Mouse (Mus musculus) spleen, adult 2 months (tissue): ENCODE measurements around the gene Slain2. TPM values are rescaled to one million over a fixed set of nuclear protein-coding genes. Genes with fewer than 3 reads are reported as not detected.
A peak's percentile ranks its signal among the peaks of the same experiment; 100 is the strongest.

Experiments used
- DNase-seq, 2 experiments: peaks; one replicate each; pipeline versions ENCODE4 v3.0.0 to v3.0.0-alpha.2; 2012 to 2021; ENCODE audit warnings: low spot score in 2 of 2, low read depth in 1 of 2
- H3K27ac ChIP-seq: fragments of 200-500 bp; 2 replicates; pipeline ENCODE4 v1.5.1; 2012; ENCODE audit warnings: low read length, inconsistent platforms; ENCODE audit not compliant: insufficient read depth
- H3K27me3 ChIP-seq: fragments of 200-500 bp; 2 replicates; pipeline ENCODE4 v1.6.1; 2012; ENCODE audit warnings: mild to moderate bottlenecking, moderate library complexity, low read length, inconsistent platforms; ENCODE audit not compliant: control insufficient read depth, insufficient read depth
- H3K36me3 ChIP-seq: fragments of 200-500 bp; 2 replicates; pipeline ENCODE4 v1.6.1; 2012; ENCODE audit warnings: mild to moderate bottlenecking, low read length, inconsistent platforms; ENCODE audit not compliant: control insufficient read depth, insufficient read depth
- H3K4me1 ChIP-seq: fragments of 200-500 bp; 2 replicates; pipeline ENCODE4 v1.6.1; 2011; ENCODE audit warnings: inconsistent platforms; ENCODE audit not compliant: control insufficient read depth, insufficient read depth, insufficient read length
- H3K4me3 ChIP-seq: fragments of 200-500 bp; 2 replicates; pipeline ENCODE4 v1.5.1; 2011; ENCODE audit warnings: mild to moderate bottlenecking, inconsistent platforms; ENCODE audit not compliant: insufficient read depth, insufficient read length; ENCODE audit errors: extremely low read depth
- CTCF ChIP-seq: fragments of 200-500 bp; IDR thresholded peaks from 2 replicates; pipeline ENCODE4 v1.5.1; 2011; ENCODE audit warnings: mild to moderate bottlenecking, inconsistent platforms; ENCODE audit not compliant: insufficient read depth, insufficient read length, insufficient replicate concordance; ENCODE audit errors: extremely low read depth
- POLR2A ChIP-seq: fragments of 200-500 bp; IDR thresholded peaks from 2 replicates; pipeline ENCODE4 v1.6.1; 2011; ENCODE audit warnings: low read depth, low read length, inconsistent platforms
- WGBS: fragments of 180-500 bp; shearing (Covaris S2); methylation state at CpG from one replicate; pipeline ENCODE4 v1.1.7; 2018; 5-methylcytosine and 5-hydroxymethylcytosine counted together
- polyA plus RNA-seq: library from polyadenylated mRNA; depleted of rRNA; stranded (reverse); fragments of >200 nt; gene quantifications from 2 replicates; pipeline ENCODE4 v1.2.3, GENCODE M21; 2012

Gene Slain2
- polyA plus RNA-seq, 1 experiment: 10.8 TPM

- WGBS: 58% methylated on average over 14 of the region's 14 CpGs
- peak overlapping the region; percentile 62 for H3K27ac ChIP-seq
- DNase-seq: peak; percentile 37 to 56
- H3K4me3 ChIP-seq: no peak overlapping the region
- TF ChIP-seq CTCF: no peak
- TF ChIP-seq POLR2A: no peak
- H3K27me3 ChIP-seq: no peaks in the 10 kb centered on the region
- H3K4me1 ChIP-seq: peaks cover 7% of the 10 kb centered on the region
- no peaks in the 10 kb centered on the region for H3K36me3 ChIP-seq
These were observed 44.1 kb upstream of the Slain2 start for GRCm38 (mm10) chr5:72869779-72870608.

- Histone ChIP-seq H3K4me1 (peaks cover 7% of the 10 kb centered on the region), H3K4me3 (no peak overlapping the region), H3K36me3 (no peaks in the 10 kb centered on the region), H3K27ac (no peak overlapping the region), H3K27me3 (no peaks in the 10 kb centered on the region)
- no peak for DNase-seq
- TF ChIP-seq CTCF (no peak), POLR2A (no peak)
- WGBS: 81% methylated on average over 4 of the region's 4 CpGs
These were observed 43.0 kb upstream of the Slain2 start for GRCm38 (mm10) chr5:72871114-72871513.

GRCm38 (mm10) chr5:72879736-72880135 is 34.4 kb upstream of the Slain2 start:
- Histone ChIP-seq H3K4me1 (no peaks in the 10 kb centered on the region), H3K27ac (no peak overlapping the region), H3K4me3 (no peak overlapping the region), H3K36me3 (no peaks in the 10 kb centered on the region), H3K27me3 (no peaks in the 10 kb centered on the region)
- TF ChIP-seq POLR2A (no peak), CTCF (no peak)
- DNase-seq: no peak
- 35% methylated on average over 5 of the region's 5 CpGs for WGBS

- Histone ChIP-seq H3K36me3 (no peaks in the 10 kb centered on the region), H3K4me1 (no peaks in the 10 kb centered on the region), H3K4me3 (no peak overlapping the region), H3K27ac (no peak overlapping the region), H3K27me3 (no peaks in the 10 kb centered on the region)
- no peak for DNase-seq
- WGBS: 87% methylated on average over 12 of the region's 12 CpGs
- no peak for TF ChIP-seq POLR2A
- no peak for TF ChIP-seq CTCF
These were observed 32.2 kb upstream of the Slain2 start for GRCm38 (mm10) chr5:72881748-72882411.

- Histone ChIP-seq H3K27ac (no peak overlapping the region), H3K4me1 (no peaks in the 10 kb centered on the region), H3K4me3 (no peak overlapping the region), H3K27me3 (no peaks in the 10 kb centered on the region), H3K36me3 (no peaks in the 10 kb centered on the region)
- WGBS: 85% methylated on average over 2 of the region's 2 CpGs
- no peak for TF ChIP-seq POLR2A
- TF ChIP-seq CTCF: no peak
- no peak for DNase-seq
These were observed 31.7 kb upstream of the Slain2 start for GRCm38 (mm10) chr5:72882412-72882765.

GRCm38 (mm10) chr5:72883706-72884105 is 30.4 kb upstream of the Slain2 start:
- H3K27me3 ChIP-seq: no peaks in the 10 kb centered on the region
- 49% methylated on average over 3 of the region's 3 CpGs for WGBS
- no peak for DNase-seq
- H3K4me1 ChIP-seq: no peaks in the 10 kb centered on the region
- no peak overlapping the region for H3K4me3 ChIP-seq
- no peak for TF ChIP-seq CTCF
- no peak for TF ChIP-seq POLR2A
- no peaks in the 10 kb centered on the region for H3K36me3 ChIP-seq
- no peak overlapping the region for H3K27ac ChIP-seq
